Mouse (Mus musculus): ENCODE results near the gene Btbd9. TPM values are rescaled to one million over a fixed set of nuclear protein-coding genes. Genes with fewer than 3 reads are reported as not detected.

Gene Btbd9
- polyA plus RNA-seq, 1 experiment, result 21.7 TPM

DNA sequence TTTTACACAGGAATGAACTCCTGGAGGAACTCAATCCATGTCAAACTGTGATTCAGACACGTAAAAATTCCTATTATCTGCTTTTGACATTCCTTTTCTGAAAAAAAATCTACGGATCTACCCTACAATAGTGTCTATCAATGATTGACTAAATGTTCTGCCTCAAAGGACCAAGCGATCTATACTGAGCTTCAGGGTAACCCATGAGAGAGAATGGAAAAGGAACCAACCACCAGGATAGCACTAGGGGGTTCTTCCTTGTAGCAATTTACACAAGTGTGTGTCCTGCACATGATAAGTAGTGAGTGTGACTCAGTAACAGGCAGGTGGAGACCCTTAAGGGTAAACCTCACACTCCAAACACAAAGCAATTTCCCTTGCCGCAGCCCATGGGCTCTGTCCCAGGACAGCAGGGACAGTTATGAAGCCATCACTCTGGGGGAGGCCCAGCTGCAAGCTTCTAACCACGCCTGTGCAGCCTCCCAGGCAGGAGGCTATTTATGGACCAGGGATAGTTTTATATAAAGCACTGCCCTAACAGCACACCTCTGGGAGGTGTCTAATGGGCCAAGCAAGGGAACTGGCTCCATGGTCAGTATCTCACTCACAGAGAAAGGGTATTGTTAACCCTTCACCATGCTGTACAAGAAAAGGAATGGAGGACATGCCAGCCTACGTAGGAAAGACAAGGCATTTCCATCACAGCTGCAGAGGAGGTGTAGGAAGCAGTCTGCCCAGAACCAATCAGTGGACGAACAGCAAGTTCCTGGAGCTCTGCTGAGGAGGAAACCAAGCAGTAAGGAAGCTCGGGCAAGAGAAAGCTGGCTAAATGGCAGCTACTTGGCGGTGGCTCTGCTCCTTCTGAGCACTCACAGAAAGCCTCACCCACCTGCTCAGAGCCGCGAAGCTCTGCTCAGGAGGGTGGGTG lies 306.9 kb downstream of the Btbd9 start:
- no peak for DNase-seq (ENCODE audit: low read depth in 1 of 2, low spot score in 2 of 2)
- Histone ChIP-seq H3K36me3 (ENCODE audit: control insufficient read depth, insufficient read depth, low read length) (peaks cover 1% of the 10 kb centered on the region; the same call in 1 of the 2 replicates), H3K27ac (ENCODE audit: insufficient read depth, low read length) (no peak overlapping the region), H3K27me3 (ENCODE audit: control insufficient read depth, insufficient read depth, low read length) (no peaks in the 10 kb centered on the region), H3K4me3 (ENCODE audit: extremely low read depth, insufficient read depth, insufficient read length) (no peak overlapping the region), H3K4me1 (ENCODE audit: control insufficient read depth, insufficient read depth, insufficient read length) (no peaks in the 10 kb centered on the region)
- 77% methylated on average over 11 of the region's 11 CpGs for WGBS
- TF ChIP-seq POLR2A (IDR thresholded peaks at IDR 0.05; ENCODE audit: low read depth, low read length), result no peak

DNA sequence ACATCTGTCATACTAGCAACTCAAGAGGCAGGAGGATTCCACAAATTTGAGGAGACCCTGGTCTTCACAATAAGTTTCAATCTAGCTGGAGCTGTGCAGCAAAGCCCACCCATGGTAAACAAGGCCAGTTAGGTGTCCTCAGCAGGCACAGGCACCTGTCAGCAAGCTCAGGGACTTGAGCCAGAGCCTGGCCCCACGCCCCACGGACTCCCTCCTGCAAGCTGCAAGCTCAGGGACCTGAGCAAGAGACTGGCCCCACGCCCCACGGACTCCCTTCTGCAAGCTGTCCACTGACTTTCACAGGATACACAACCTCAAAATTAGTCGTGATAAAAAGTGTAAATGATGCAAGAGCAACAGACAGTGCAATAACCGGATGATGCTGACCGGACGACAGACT lies 307.8 kb downstream of the Btbd9 start:
- WGBS, result 93% methylated on average over 8 of the region's 8 CpGs
- TF ChIP-seq CTCF (IDR thresholded peaks at IDR 0.05; ENCODE audit: extremely low read depth, insufficient read depth, insufficient read length, insufficient replicate concordance), result no peak
- TF ChIP-seq POLR2A (IDR thresholded peaks at IDR 0.05; ENCODE audit: low read depth, low read length), result no peak
- Histone ChIP-seq H3K27ac (ENCODE audit: insufficient read depth, low read length) (no peak overlapping the region), H3K36me3 (ENCODE audit: control insufficient read depth, insufficient read depth, low read length) (no peaks in the 10 kb centered on the region), H3K4me1 (ENCODE audit: control insufficient read depth, insufficient read depth, insufficient read length) (no peaks in the 10 kb centered on the region), H3K4me3 (ENCODE audit: extremely low read depth, insufficient read depth, insufficient read length) (no peak overlapping the region), H3K27me3 (ENCODE audit: control insufficient read depth, insufficient read depth, low read length) (no peaks in the 10 kb centered on the region)
- DNase-seq (ENCODE audit: low read depth in 1 of 2, low spot score in 2 of 2), result no peak

DNA sequence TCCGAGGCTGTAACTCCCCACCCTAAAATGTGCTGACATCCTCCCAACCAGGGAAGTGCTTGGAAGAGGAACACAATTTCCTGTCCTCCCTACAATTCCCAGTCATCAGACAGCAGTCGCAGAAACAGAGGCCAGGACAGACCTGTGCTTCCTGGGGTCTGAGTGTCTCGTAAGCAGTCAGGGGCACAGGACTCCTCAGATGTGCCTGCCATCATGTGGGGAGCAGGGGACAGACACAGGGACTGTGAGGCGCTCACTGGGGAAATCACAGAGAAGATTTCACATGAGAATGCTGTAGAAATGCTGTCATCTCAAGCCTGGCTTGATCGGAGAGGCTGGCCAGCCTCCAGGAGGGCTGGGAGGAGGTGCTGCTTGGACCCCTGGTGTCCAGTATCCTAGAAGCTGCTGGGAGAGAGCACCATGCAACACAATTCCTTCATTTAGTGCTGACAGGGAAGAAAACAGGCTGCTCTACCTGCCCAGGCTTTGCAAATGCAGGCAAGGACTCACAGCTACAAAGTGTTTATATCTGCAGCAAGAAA lies 308.8 kb downstream of the Btbd9 start:
- WGBS, result 91% methylated on average over 5 of the region's 5 CpGs
- H3K4me1 ChIP-seq (ENCODE audit: control insufficient read depth, insufficient read depth, insufficient read length), result no peaks in the 10 kb centered on the region
- H3K27ac ChIP-seq (ENCODE audit: insufficient read depth, low read length), result no peak overlapping the region
- no peak for DNase-seq (ENCODE audit: low read depth in 1 of 2, low spot score in 2 of 2)
- no peaks in the 10 kb centered on the region for H3K36me3 ChIP-seq (ENCODE audit: control insufficient read depth, insufficient read depth, low read length)
- no peaks in the 10 kb centered on the region for H3K27me3 ChIP-seq (ENCODE audit: control insufficient read depth, insufficient read depth, low read length)
- H3K4me3 ChIP-seq (ENCODE audit: extremely low read depth, insufficient read depth, insufficient read length), result no peak overlapping the region
- TF ChIP-seq CTCF (IDR thresholded peaks at IDR 0.05; ENCODE audit: extremely low read depth, insufficient read depth, insufficient read length, insufficient replicate concordance) (no peak), POLR2A (IDR thresholded peaks at IDR 0.05; ENCODE audit: low read depth, low read length) (no peak)

DNA sequence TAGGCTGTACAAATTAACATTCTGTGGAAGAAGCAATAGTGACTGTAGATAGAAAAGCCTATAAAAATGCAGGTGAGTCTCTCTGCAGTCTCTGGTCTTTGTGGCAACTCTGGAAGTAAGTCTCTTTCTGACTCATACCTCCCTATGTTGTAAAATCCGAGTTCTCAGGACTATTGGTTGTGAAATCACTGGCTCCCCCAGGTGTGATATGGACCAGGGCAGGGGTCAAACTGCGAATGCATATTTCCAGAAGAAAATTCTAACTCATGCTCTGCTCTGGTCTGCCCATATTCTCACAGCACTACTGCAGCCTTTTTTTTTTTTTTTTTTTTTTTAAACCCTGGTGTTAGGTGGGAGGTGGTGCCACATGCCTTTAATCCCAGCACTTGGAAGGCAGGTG lies 312.8 kb downstream of the Btbd9 start:
- Histone ChIP-seq H3K27me3 (ENCODE audit: control insufficient read depth, insufficient read depth, low read length) (no peaks in the 10 kb centered on the region), H3K27ac (ENCODE audit: insufficient read depth, low read length) (no peak overlapping the region), H3K4me3 (ENCODE audit: extremely low read depth, insufficient read depth, insufficient read length) (no peak overlapping the region), H3K36me3 (ENCODE audit: control insufficient read depth, insufficient read depth, low read length) (no peaks in the 10 kb centered on the region), H3K4me1 (ENCODE audit: control insufficient read depth, insufficient read depth, insufficient read length) (peaks cover 4% of the 10 kb centered on the region; the same call in 1 of the 2 replicates)
- no peak for DNase-seq (ENCODE audit: low read depth in 1 of 2, low spot score in 2 of 2)
- TF ChIP-seq POLR2A (IDR thresholded peaks at IDR 0.05; ENCODE audit: low read depth, low read length), result no peak
- no peak for TF ChIP-seq CTCF (IDR thresholded peaks at IDR 0.05; ENCODE audit: extremely low read depth, insufficient read depth, insufficient read length, insufficient replicate concordance)
- 90% methylated on average over 2 of the region's 2 CpGs for WGBS

DNA sequence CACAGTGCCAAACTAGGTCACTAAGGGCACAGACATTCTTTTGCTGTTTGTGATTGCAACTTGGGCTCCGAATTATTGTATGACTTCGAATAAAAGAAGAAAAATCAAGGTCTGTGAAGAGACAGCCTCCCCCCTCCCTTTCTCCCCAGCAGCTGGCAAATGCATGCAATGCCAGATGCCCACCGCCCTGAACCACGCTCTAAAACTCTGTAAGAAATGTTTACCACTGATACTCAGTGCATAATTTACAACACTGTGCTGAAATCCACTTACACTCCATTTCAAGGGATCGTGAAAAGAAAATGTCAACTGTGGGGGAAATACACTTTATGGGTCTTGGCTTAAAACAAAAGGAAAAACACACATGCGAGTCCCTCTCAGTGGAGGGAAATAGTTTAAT lies 313.3 kb downstream of the Btbd9 start:
- no peak overlapping the region for H3K4me3 ChIP-seq (ENCODE audit: extremely low read depth, insufficient read depth, insufficient read length)
- TF ChIP-seq POLR2A (IDR thresholded peaks at IDR 0.05; ENCODE audit: low read depth, low read length) (no peak), CTCF (IDR thresholded peaks at IDR 0.05; ENCODE audit: extremely low read depth, insufficient read depth, insufficient read length, insufficient replicate concordance) (no peak)
- no peaks in the 10 kb centered on the region for H3K27me3 ChIP-seq (ENCODE audit: control insufficient read depth, insufficient read depth, low read length)
- no peaks in the 10 kb centered on the region for H3K36me3 ChIP-seq (ENCODE audit: control insufficient read depth, insufficient read depth, low read length)
- WGBS, result 87% methylated on average over 6 of the region's 6 CpGs
- H3K4me1 ChIP-seq (ENCODE audit: control insufficient read depth, insufficient read depth, insufficient read length), result peaks cover 4% of the 10 kb centered on the region; the same call in 1 of the 2 replicates
- H3K27ac ChIP-seq (ENCODE audit: insufficient read depth, low read length), result no peak overlapping the region
- no peak for DNase-seq (ENCODE audit: low read depth in 1 of 2, low spot score in 2 of 2)

DNA sequence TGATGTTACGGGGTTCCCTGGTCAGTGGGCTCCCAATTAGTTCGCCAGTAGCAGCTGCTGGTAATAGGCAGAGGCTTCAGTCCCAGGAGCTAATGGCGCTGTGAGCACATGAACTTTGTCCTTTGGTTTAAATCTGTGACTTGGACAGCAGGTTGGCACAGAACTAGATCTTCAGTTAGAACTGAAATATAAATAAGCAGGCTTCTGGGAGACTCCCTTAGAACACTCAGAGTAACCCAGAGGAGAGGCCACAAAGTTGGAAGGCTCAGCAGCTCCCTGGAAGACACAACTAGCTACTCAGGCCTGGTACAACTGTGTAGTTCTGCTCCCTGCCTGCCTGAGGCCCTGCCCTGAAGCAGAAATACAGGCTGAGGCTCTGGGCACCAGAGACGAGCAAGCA lies 313.8 kb downstream of the Btbd9 start:
- H3K27ac ChIP-seq (ENCODE audit: insufficient read depth, low read length), result no peak overlapping the region
- TF ChIP-seq POLR2A (IDR thresholded peaks at IDR 0.05; ENCODE audit: low read depth, low read length) (no peak), CTCF (IDR thresholded peaks at IDR 0.05; ENCODE audit: extremely low read depth, insufficient read depth, insufficient read length, insufficient replicate concordance) (no peak)
- no peak overlapping the region for H3K4me3 ChIP-seq (ENCODE audit: extremely low read depth, insufficient read depth, insufficient read length)
- no peaks in the 10 kb centered on the region for H3K36me3 ChIP-seq (ENCODE audit: control insufficient read depth, insufficient read depth, low read length)
- DNase-seq (ENCODE audit: low read depth in 1 of 2, low spot score in 2 of 2), result no peak
- H3K27me3 ChIP-seq (ENCODE audit: control insufficient read depth, insufficient read depth, low read length), result no peaks in the 10 kb centered on the region
- WGBS, result 92% methylated on average over 4 of the region's 4 CpGs
- H3K4me1 ChIP-seq (ENCODE audit: control insufficient read depth, insufficient read depth, insufficient read length), result peaks cover 4% of the 10 kb centered on the region; the same call in 1 of the 2 replicates

DNA sequence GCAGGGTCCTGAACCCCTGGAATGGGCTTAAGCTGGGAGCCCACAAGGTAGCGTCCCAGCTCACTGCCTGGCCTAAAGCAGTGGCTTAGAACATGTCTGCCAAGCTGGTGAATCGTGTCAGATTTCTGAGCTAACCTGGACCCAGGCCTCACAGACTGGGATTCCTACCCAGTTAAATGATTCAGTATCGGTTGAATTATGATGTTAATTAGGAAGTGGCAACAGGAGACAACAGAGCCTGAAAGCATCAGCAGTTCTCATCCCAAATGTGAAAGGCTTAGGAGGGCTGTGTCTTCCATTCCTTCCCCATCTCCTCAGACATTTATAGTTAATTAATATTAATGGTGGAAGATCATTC lies 314.3 kb downstream of the Btbd9 start:
- H3K27me3 ChIP-seq (ENCODE audit: control insufficient read depth, insufficient read depth, low read length), result no peaks in the 10 kb centered on the region
- no peak overlapping the region for H3K27ac ChIP-seq (ENCODE audit: insufficient read depth, low read length)
- H3K4me3 ChIP-seq (ENCODE audit: extremely low read depth, insufficient read depth, insufficient read length), result no peak overlapping the region
- peaks cover 4% of the 10 kb centered on the region; the same call in 1 of the 2 replicates for H3K4me1 ChIP-seq (ENCODE audit: control insufficient read depth, insufficient read depth, insufficient read length)
- TF ChIP-seq POLR2A (IDR thresholded peaks at IDR 0.05; ENCODE audit: low read depth, low read length) (no peak), CTCF (IDR thresholded peaks at IDR 0.05; ENCODE audit: extremely low read depth, insufficient read depth, insufficient read length, insufficient replicate concordance) (no peak)
- WGBS, result 83% methylated on average over 3 of the region's 3 CpGs
- H3K36me3 ChIP-seq (ENCODE audit: control insufficient read depth, insufficient read depth, low read length), result no peaks in the 10 kb centered on the region
- no peak for DNase-seq (ENCODE audit: low read depth in 1 of 2, low spot score in 2 of 2)
